Mouse (Mus musculus): Measurements from ENCODE around the gene Dync2li1. TPM values are rescaled to one million over a fixed set of nuclear protein-coding genes. Genes with fewer than 3 reads are reported as not detected.

The Dync2li1 gene
- 11.9 and 12.8 TPM in 2 replicates for polyA plus RNA-seq (2014; fragmentation: Nextera tagmentation; extraction: Ambion mirVana)

DNA sequence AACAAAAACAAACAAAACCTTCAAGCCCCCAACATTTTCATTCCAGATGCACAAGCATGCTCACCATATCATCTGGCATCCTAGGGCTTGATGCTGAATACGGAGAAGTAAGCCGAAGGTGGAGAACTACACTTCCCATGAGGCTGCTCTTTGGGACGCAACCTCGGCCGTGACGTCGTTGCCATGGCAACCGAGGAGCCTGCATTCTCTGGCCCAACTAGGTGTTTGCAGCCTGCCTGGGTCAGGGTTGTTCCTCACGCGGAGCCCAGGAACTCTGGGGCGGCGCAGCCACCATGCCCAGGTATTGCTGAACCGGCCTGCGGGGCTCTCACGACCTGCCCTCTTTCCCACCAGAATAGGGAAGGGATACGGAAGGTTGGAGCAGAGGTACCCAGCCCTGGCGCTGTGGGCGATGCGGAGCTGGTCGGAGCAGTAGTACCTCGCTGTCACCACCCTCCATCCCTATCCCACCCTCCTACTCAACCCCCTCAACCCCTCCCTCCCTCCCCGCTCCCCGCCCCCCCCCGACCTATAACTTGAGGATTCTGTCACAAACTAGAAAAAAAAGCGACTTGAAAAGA lies at the start of gene Dync2li1:
TSS of gene Dync2li1 (plus strand) at position 221 of the 581 bp plus-strand sequence.
- H3K27ac ChIP-seq (ENCODE audit: low read depth, low read length): no peak within 1 kb of the TSS
- H3K9me3 ChIP-seq (replicated peaks; ENCODE audit: control insufficient read depth, low read length): no peaks in the 10 kb centered on the region
- peak within 1 kb of the TSS; percentile 67 for H3K4me3 ChIP-seq (ENCODE audit: low read depth, low read length)
- H3K36me3 ChIP-seq (ENCODE audit: control insufficient read depth, insufficient read depth, low read length): no peaks in the 10 kb centered on the region
- 0 out of 2 replicates have a peak, but pooled peaks cover 3% of the 10 kb centered on the region for H3K4me1 ChIP-seq (ENCODE audit: control insufficient read depth, insufficient read depth, low read length)
- H3K27me3 ChIP-seq (ENCODE audit: control insufficient read depth, insufficient read depth, low read length): no peaks in the 10 kb centered on the region
- peak within 1 kb of the TSS; percentile 82 for H3K4me2 ChIP-seq
- peak within 1 kb of the TSS; percentile 58; the same call in 1 of the 2 replicates for H3K9ac ChIP-seq (ENCODE audit: low read depth, low read length)
- ATAC-seq (replicated peaks; ENCODE audit: insufficient number of reproducible peaks, low FRiP score, low TSS enrichment): peak; percentile 85
- 0% methylated on average over 25 of the region's 25 CpGs for WGBS (ENCODE audit: insufficient replicate concordance)

DNA sequence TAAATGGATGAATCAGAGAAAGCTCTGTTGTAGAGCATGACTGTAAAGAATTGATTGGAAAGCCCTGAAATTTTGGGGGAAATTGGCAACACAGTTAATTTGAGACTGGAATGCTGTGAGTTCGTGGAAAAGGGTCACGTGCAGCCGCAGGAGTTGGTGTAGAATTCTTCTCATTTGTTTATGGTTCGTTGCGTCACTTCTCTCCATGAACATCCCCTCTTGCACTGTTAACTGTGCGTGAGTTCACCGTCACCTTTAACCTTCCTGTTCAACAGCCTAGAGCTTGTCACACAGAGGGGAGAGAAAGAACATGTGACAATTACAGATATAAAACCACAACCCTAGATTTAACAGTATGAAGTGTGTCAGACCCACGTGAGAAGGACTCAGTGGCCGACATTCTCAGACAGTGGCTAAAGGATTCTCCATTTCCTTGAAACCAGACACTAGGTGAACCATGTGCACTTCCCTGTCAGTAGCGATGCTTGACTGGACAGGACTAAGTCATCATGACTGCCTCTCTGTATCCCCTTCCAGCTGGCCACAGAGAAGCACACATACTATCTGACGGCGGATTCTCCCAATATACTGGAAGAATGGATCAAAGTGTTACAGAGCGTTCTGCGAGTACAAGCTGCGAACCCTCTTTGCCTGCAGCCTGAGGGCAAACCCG lies 49.5 kb upstream of the Dync2li1 start:
- Histone ChIP-seq H3K4me1 (ENCODE audit: control insufficient read depth, insufficient read depth, low read length) (no peaks in the 10 kb centered on the region), H3K9ac (ENCODE audit: low read depth, low read length) (no peak overlapping the region), H3K4me2 (no peak overlapping the region), H3K27ac (ENCODE audit: low read depth, low read length) (no peak overlapping the region), H3K27me3 (ENCODE audit: control insufficient read depth, insufficient read depth, low read length) (no peaks in the 10 kb centered on the region), H3K4me3 (ENCODE audit: low read depth, low read length) (no peak overlapping the region), H3K9me3 (replicated peaks; ENCODE audit: control insufficient read depth, low read length) (no peaks in the 10 kb centered on the region), H3K36me3 (ENCODE audit: control insufficient read depth, insufficient read depth, low read length) (no peaks in the 10 kb centered on the region)
- no peak for ATAC-seq (replicated peaks; ENCODE audit: insufficient number of reproducible peaks, low FRiP score, low TSS enrichment)
- WGBS (ENCODE audit: insufficient replicate concordance): 75% methylated on average over 16 of the region's 16 CpGs

DNA sequence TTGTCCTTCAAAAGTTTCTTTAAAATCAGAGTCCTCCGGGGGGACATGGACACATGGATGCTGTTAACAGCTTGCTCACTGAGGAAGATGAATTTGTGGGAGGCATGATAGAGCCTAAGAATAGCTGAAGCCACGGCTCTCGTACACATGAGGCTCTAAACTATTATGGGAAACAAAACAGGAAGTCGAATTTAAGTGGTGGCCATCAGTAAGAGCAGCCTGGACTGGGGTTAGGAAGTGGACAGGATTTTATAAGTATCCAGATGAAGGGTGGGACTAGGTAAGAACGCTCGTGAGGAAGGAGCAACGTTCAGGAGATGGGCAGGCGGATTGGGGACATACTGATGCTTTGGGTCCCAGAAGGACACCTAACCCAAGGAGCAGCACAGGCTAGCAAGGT lies 47.0 kb upstream of the Dync2li1 start:
- Histone ChIP-seq H3K4me2 (no peak overlapping the region), H3K4me1 (ENCODE audit: control insufficient read depth, insufficient read depth, low read length) (no peaks in the 10 kb centered on the region), H3K27ac (ENCODE audit: low read depth, low read length) (no peak overlapping the region), H3K4me3 (ENCODE audit: low read depth, low read length) (no peak overlapping the region), H3K27me3 (ENCODE audit: control insufficient read depth, insufficient read depth, low read length) (no peaks in the 10 kb centered on the region), H3K9me3 (replicated peaks; ENCODE audit: control insufficient read depth, low read length) (no peaks in the 10 kb centered on the region), H3K9ac (ENCODE audit: low read depth, low read length) (no peak overlapping the region), H3K36me3 (ENCODE audit: control insufficient read depth, insufficient read depth, low read length) (no peaks in the 10 kb centered on the region)
- 57% methylated on average over 8 of the region's 8 CpGs for WGBS (ENCODE audit: insufficient replicate concordance)
- ATAC-seq (replicated peaks; ENCODE audit: insufficient number of reproducible peaks, low FRiP score, low TSS enrichment): no peak

DNA sequence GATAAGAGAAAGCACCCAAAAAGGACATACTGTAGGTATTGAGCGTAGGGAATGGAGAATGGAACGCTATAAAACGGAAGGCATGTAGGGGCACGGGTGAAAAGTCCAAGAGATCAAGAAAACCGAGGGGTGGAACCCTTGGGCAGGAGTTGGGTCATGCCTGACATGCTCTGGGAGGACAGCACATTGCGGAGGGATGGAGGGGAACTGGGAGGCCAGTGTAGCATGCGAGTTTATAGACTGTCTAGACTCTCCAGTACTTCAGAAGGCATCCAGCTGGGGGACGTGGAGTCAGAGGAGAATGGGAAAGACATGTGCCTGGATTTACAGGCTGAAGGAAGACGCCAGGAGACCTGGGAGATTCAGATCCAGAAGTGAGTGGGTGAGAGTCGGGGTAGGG lies 46.5 kb upstream of the Dync2li1 start:
- Histone ChIP-seq H3K27ac (ENCODE audit: low read depth, low read length) (no peak overlapping the region), H3K4me1 (ENCODE audit: control insufficient read depth, insufficient read depth, low read length) (no peaks in the 10 kb centered on the region), H3K4me3 (ENCODE audit: low read depth, low read length) (no peak overlapping the region), H3K36me3 (ENCODE audit: control insufficient read depth, insufficient read depth, low read length) (no peaks in the 10 kb centered on the region), H3K27me3 (ENCODE audit: control insufficient read depth, insufficient read depth, low read length) (no peaks in the 10 kb centered on the region), H3K4me2 (no peak overlapping the region), H3K9ac (ENCODE audit: low read depth, low read length) (no peak overlapping the region), H3K9me3 (replicated peaks; ENCODE audit: control insufficient read depth, low read length) (no peaks in the 10 kb centered on the region)
- ATAC-seq (replicated peaks; ENCODE audit: insufficient number of reproducible peaks, low FRiP score, low TSS enrichment): no peak
- 82% methylated on average over 10 of the region's 10 CpGs for WGBS (ENCODE audit: insufficient replicate concordance)

DNA sequence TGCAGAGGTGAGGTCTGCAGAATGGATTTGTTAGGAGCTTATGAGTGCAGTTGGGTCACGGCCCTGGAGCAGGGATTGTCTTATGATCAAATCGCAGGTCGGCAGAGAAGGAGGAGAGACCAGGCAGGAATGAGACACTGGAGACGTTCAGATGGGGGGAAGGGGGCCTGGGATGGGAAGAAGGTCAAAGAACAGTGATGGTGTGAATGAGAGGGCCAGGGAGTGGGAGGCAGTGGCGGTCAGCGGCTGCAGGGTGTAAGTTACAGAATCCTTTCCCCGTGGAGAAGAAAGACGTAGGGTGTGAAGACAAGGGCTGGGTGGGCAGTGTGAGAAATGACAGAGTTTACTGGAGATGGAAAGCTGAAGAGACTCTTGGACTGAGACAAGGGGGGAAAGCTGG lies 45.5 kb upstream of the Dync2li1 start:
- Histone ChIP-seq H3K9me3 (replicated peaks; ENCODE audit: control insufficient read depth, low read length) (no peaks in the 10 kb centered on the region), H3K4me3 (ENCODE audit: low read depth, low read length) (no peak overlapping the region), H3K36me3 (ENCODE audit: control insufficient read depth, insufficient read depth, low read length) (no peaks in the 10 kb centered on the region), H3K4me1 (ENCODE audit: control insufficient read depth, insufficient read depth, low read length) (no peaks in the 10 kb centered on the region), H3K27me3 (ENCODE audit: control insufficient read depth, insufficient read depth, low read length) (no peaks in the 10 kb centered on the region), H3K4me2 (no peak overlapping the region), H3K27ac (ENCODE audit: low read depth, low read length) (no peak overlapping the region), H3K9ac (ENCODE audit: low read depth, low read length) (no peak overlapping the region)
- WGBS (ENCODE audit: insufficient replicate concordance): 52% methylated on average over 8 of the region's 8 CpGs
- no peak for ATAC-seq (replicated peaks; ENCODE audit: insufficient number of reproducible peaks, low FRiP score, low TSS enrichment)

DNA sequence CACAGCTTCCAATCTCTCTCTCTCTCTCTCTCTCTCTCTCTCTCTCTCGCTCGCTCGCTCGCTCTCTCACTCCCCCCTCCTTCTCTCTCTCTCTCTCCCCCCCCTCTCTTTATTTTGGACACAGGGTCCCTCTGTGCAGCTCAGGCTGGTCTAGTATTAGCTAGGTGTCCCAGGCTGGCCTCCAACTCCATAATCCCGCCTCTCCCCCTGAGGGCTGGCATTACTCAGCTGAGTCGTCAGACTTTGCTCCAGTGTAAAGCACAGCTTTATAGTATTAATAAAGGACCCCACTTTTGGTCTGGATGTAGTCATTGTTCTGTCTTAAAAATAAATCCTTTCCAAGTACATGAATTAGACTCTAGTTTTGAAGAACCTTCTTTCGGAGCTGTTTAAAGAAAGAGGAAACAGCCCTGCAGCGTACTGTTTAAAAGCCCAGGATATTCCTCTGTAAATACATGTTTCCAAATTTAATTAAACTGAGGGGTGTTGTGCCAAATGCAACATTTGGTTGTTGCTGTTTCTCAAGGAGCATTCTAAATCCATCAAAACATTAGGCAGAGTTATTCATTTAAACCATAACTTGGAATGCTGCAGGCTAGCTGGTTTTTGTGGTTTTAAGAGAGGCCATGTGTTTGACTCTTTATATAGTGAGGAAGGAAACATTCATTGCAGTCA lies 44.4 kb upstream of the Dync2li1 start:
- Histone ChIP-seq H3K27ac (ENCODE audit: low read depth, low read length) (no peak overlapping the region), H3K27me3 (ENCODE audit: control insufficient read depth, insufficient read depth, low read length) (no peaks in the 10 kb centered on the region), H3K9ac (ENCODE audit: low read depth, low read length) (no peak overlapping the region), H3K36me3 (ENCODE audit: control insufficient read depth, insufficient read depth, low read length) (no peaks in the 10 kb centered on the region), H3K9me3 (replicated peaks; ENCODE audit: control insufficient read depth, low read length) (no peaks in the 10 kb centered on the region), H3K4me3 (ENCODE audit: low read depth, low read length) (no peak overlapping the region), H3K4me1 (ENCODE audit: control insufficient read depth, insufficient read depth, low read length) (no peaks in the 10 kb centered on the region), H3K4me2 (no peak overlapping the region)
- ATAC-seq (replicated peaks; ENCODE audit: insufficient number of reproducible peaks, low FRiP score, low TSS enrichment): no peak
- WGBS (ENCODE audit: insufficient replicate concordance): 78% methylated on average over 8 of the region's 8 CpGs

DNA sequence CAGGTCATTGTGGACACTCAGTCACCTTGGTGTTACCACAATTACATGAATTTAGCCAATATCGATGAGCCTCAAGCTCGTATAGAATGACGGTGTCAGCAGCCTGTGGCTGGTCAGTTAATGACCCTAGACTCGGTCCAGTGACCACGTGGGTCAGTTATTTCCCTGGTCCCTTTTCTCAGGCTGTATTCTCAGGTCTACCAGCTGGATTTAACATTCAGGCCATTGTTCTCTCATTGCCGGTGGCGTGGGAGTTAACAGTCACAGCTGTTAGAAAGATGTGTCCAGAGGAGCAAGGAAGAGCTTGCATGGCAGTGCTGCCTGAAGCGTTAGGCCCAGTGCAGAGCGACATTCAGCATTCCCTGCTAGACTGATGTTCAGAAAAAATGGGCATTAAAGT lies 42.2 kb upstream of the Dync2li1 start:
- no peaks in the 10 kb centered on the region for H3K4me1 ChIP-seq (ENCODE audit: control insufficient read depth, insufficient read depth, low read length)
- no peak overlapping the region for H3K4me3 ChIP-seq (ENCODE audit: low read depth, low read length)
- 75% methylated on average over 9 of the region's 9 CpGs for WGBS (ENCODE audit: insufficient replicate concordance)
- H3K36me3 ChIP-seq (ENCODE audit: control insufficient read depth, insufficient read depth, low read length): no peaks in the 10 kb centered on the region
- ATAC-seq (replicated peaks; ENCODE audit: insufficient number of reproducible peaks, low FRiP score, low TSS enrichment): no peak
- no peaks in the 10 kb centered on the region for H3K9me3 ChIP-seq (replicated peaks; ENCODE audit: control insufficient read depth, low read length)
- H3K27me3 ChIP-seq (ENCODE audit: control insufficient read depth, insufficient read depth, low read length): no peaks in the 10 kb centered on the region
- H3K4me2 ChIP-seq: no peak overlapping the region
- H3K9ac ChIP-seq (ENCODE audit: low read depth, low read length): no peak overlapping the region
- no peak overlapping the region for H3K27ac ChIP-seq (ENCODE audit: low read depth, low read length)

DNA sequence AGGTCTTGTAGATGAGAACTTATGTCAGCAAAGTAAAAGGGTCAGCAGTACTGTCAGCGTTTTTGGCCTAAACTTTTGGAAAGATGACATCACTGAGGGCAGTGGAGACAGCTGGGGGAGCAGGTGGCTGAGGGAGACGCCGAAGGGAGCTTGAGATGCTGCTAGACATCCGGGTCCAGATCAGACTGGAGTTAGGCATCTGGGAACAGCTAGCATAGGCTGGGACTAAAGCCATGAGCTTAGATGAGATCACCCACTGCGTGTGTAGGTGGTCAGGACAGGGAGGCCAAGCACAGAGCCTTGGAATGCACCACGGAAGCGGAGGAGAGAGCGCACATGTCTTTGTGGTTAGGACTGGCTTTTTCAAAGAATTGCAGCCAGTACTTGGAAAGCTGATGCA lies 41.2 kb upstream of the Dync2li1 start:
- Histone ChIP-seq H3K9ac (ENCODE audit: low read depth, low read length) (no peak overlapping the region), H3K4me2 (no peak overlapping the region), H3K27me3 (ENCODE audit: control insufficient read depth, insufficient read depth, low read length) (no peaks in the 10 kb centered on the region), H3K9me3 (replicated peaks; ENCODE audit: control insufficient read depth, low read length) (no peaks in the 10 kb centered on the region), H3K27ac (ENCODE audit: low read depth, low read length) (no peak overlapping the region), H3K36me3 (ENCODE audit: control insufficient read depth, insufficient read depth, low read length) (no peaks in the 10 kb centered on the region), H3K4me3 (ENCODE audit: low read depth, low read length) (no peak overlapping the region), H3K4me1 (ENCODE audit: control insufficient read depth, insufficient read depth, low read length) (no peaks in the 10 kb centered on the region)
- WGBS (ENCODE audit: insufficient replicate concordance): 78% methylated on average over 8 of the region's 8 CpGs
- ATAC-seq (replicated peaks; ENCODE audit: insufficient number of reproducible peaks, low FRiP score, low TSS enrichment): no peak

All from heart, embryonic 11.5 days (tissue).